Mouse (Mus musculus) testis, adult 2 months (tissue): ENCODE results near the gene Nubpl.

ENCODE experiments used
- CTCF ChIP-seq: fragments of 200-500 bp; IDR thresholded peaks from 2 replicates; pipeline ENCODE4 v1.5.1; 2012; ENCODE audit warnings: low read depth, mild to moderate bottlenecking, inconsistent platforms, low read length, moderate library complexity; ENCODE audit not compliant: control insufficient read depth, insufficient read depth, insufficient replicate concordance
- POLR2A ChIP-seq: fragments of 200-500 bp; IDR thresholded peaks from 2 replicates; pipeline ENCODE4 v1.6.1; 2012; ENCODE audit warnings: low read depth, mild to moderate bottlenecking, inconsistent platforms, low read length, moderate library complexity; ENCODE audit not compliant: control insufficient read depth

GRCm38 (mm10) chr12:52272828-52273227 lies 175.3 kb downstream of the Nubpl start:
- TF ChIP-seq CTCF (no peak), POLR2A (no peak)
